ENCODE assay signal across 18 mouse cellular contexts in the genomic region with DNA sequence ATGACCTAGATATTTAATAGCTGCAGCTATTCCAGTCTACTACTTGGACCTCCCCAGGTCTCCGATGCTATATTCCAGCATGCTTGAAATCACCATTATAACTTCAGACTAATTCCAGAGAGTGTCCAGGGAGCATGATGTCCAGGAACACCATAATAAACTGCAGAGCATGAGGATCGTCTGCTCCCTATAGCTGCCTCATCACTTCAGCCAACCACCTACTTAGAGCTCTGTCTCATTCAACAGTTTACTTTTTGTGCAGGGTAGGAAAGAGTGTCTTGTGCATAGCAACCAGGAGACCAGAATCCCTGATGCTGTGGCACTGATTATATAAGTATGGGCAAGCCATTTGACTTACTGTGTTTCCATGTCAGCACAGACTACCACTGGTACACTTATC.
DNase-seq lines count a peak whose midpoint lies in the region; ATAC-seq lines count a peak whose summit lies in the region.
"Had no signal": no experiment of that assay in that cellular context is flagged by ENCODE, and none has a peak within 500 bp of the region (broad histone marks: within the 10 kb centered on the region; RNA-seq: fewer than 3 reads in every experiment).

No protein-coding gene starts in this region.

- H3K4me2 ChIP-seq in hindbrain, embryonic 16.5 days (ENCODE audit: low read length), result no peak overlapping the region
- H3K4me2 ChIP-seq in hindbrain, embryonic 11.5 days (replicated peaks; ENCODE audit: low read depth, low read length), result no peak overlapping the region
- H3K4me2 ChIP-seq: embryonic facial prominence, embryonic 12.5 days; forebrain, embryonic 15.5 days; heart, embryonic 12.5 days; intestine, embryonic 15.5 days had no signal

- H3K27me3 ChIP-seq in hindbrain, embryonic 16.5 days (replicated peaks; ENCODE audit: control insufficient read depth, insufficient read depth, low read length), result no peaks in the 10 kb centered on the region
- no peaks in the 10 kb centered on the region for H3K27me3 ChIP-seq in hindbrain, embryonic 11.5 days (ENCODE audit: control insufficient read depth, insufficient read depth, low read length)
- H3K27me3 ChIP-seq: CH12.LX; embryonic facial prominence, embryonic 12.5 days; forebrain, embryonic 15.5 days; heart, embryonic 12.5 days; intestine, embryonic 15.5 days had no signal

- no peak for DNase-seq in frontal cortex, postnatal 36 days (ENCODE audit: low spot score in 2 of 2)
- DNase-seq in hindbrain, embryonic 11.5 days (ENCODE audit: low spot score), result no peak
- DNase-seq in brain, adult 2 months (ENCODE audit: low read depth, low spot score), result peak; percentile 25
- DNase-seq in skeletal muscle tissue, adult 2 months (ENCODE audit: low read depth, low spot score), result peak; percentile 41
- DNase-seq in spleen, postnatal 36 days (ENCODE audit: low spot score in 2 of 2), result no peak
- DNase-seq: adrenal gland, postnatal 14 days; cerebellum, adult 8-10 months; heart, adult 2 months had no signal

- no peaks in the 10 kb centered on the region for H3K4me1 ChIP-seq in hindbrain, embryonic 16.5 days (ENCODE audit: control insufficient read depth, insufficient read depth, low read depth, low read length)
- no peaks in the 10 kb centered on the region for H3K4me1 ChIP-seq in hindbrain, embryonic 11.5 days (replicated peaks; ENCODE audit: control insufficient read depth, insufficient read depth, low read length)
- H3K4me1 ChIP-seq: embryonic facial prominence, embryonic 12.5 days; forebrain, embryonic 15.5 days; heart, embryonic 12.5 days; intestine, embryonic 15.5 days had no signal

- 81% methylated on average over 2 of the region's 2 CpGs for WGBS in hindbrain, embryonic 16.5 days
- 89% methylated on average over 2 of the region's 2 CpGs for WGBS in hindbrain, embryonic 11.5 days

- H3K9ac ChIP-seq in hindbrain, embryonic 16.5 days (ENCODE audit: low read depth, low read length), result no peak overlapping the region
- no peak overlapping the region for H3K9ac ChIP-seq in hindbrain, embryonic 11.5 days (ENCODE audit: low read depth, low read length)
- H3K9ac ChIP-seq: embryonic facial prominence, embryonic 12.5 days; forebrain, embryonic 15.5 days; heart, embryonic 12.5 days; intestine, embryonic 15.5 days had no signal

- no peak overlapping the region for H3K4me3 ChIP-seq in hindbrain, embryonic 16.5 days (ENCODE audit: low read length)
- no peak overlapping the region for H3K4me3 ChIP-seq in hindbrain, embryonic 11.5 days (ENCODE audit: low read depth, low read length)
- H3K4me3 ChIP-seq: embryonic facial prominence, embryonic 12.5 days; forebrain, embryonic 15.5 days; heart, adult 2 months; heart, embryonic 12.5 days; hindbrain, embryonic 10.5 days; intestine, embryonic 15.5 days had no signal

- ATAC-seq in frontal cortex, adult (ENCODE audit: low TSS enrichment), result peak; percentile 71
- ATAC-seq in hindbrain, embryonic 16.5 days, result peak; percentile 70
- ATAC-seq in hindbrain, embryonic 11.5 days (ENCODE audit: low FRiP score), result no peak
- ATAC-seq: activated CD4-positive, CD25-positive, alpha-beta regulatory T cell, adult 4 months; forebrain, embryonic 15.5 days; intestine, embryonic 15.5 days; Patski had no signal

- H3K9me3 ChIP-seq in hindbrain, embryonic 16.5 days (ENCODE audit: control insufficient read depth, low read length), result no peaks in the 10 kb centered on the region
- H3K9me3 ChIP-seq in hindbrain, embryonic 11.5 days (ENCODE audit: control insufficient read depth, low read length), result no peaks in the 10 kb centered on the region
- H3K9me3 ChIP-seq: embryonic facial prominence, embryonic 12.5 days; forebrain, embryonic 15.5 days; heart, embryonic 12.5 days; hindbrain, embryonic 10.5 days; intestine, embryonic 15.5 days had no signal

- no peaks in the 10 kb centered on the region for H3K36me3 ChIP-seq in hindbrain, embryonic 16.5 days (ENCODE audit: control insufficient read depth, insufficient read depth, low read length)
- H3K36me3 ChIP-seq in hindbrain, embryonic 11.5 days (ENCODE audit: control insufficient read depth, insufficient read depth, low read length), result no peaks in the 10 kb centered on the region
- H3K36me3 ChIP-seq: embryonic facial prominence, embryonic 12.5 days; forebrain, embryonic 15.5 days; heart, embryonic 12.5 days; hindbrain, embryonic 10.5 days; intestine, embryonic 15.5 days had no signal

- H3K27ac ChIP-seq in hindbrain, embryonic 16.5 days (ENCODE audit: low read depth, low read length), result no peak overlapping the region
- no peak overlapping the region for H3K27ac ChIP-seq in hindbrain, embryonic 11.5 days (ENCODE audit: low read depth, low read length)
- H3K27ac ChIP-seq: embryonic facial prominence, embryonic 12.5 days; forebrain, embryonic 15.5 days; heart, adult 2 months; hindbrain, embryonic 10.5 days; intestine, embryonic 15.5 days had no signal

Comparison
In these comparisons a context has a peak if more than half of its experiments do, and no peak if none do; other contexts are left out.
1. DNase-seq: peak in brain, adult 2 months (single experiment) and skeletal muscle tissue, adult 2 months (single experiment); none in frontal cortex, postnatal 36 days (0 of 2), hindbrain, embryonic 11.5 days (single experiment) and spleen, postnatal 36 days (0 of 2).